Mouse (Mus musculus): ENCODE data around the gene Zfp750. TPM values are rescaled to one million over a fixed set of nuclear protein-coding genes. Genes with fewer than 3 reads are reported as not detected.
A peak's percentile ranks its signal among the peaks of the same experiment; 100 is the strongest.

Gene Zfp750
- polyA plus RNA-seq, 1 experiment from 2014 or later, result 9.9 TPM

GRCm38 (mm10) chr11:121553458-121553857, 34.3 kb upstream of the Zfp750 start:
- Histone ChIP-seq H3K9ac (ENCODE audit: low read depth, low read length) (no peak overlapping the region), H3K9me3 (ENCODE audit: control insufficient read depth, low read length) (no peaks in the 10 kb centered on the region), H3K4me2 (ENCODE audit: low read depth, low read length) (no peak overlapping the region), H3K4me3 (ENCODE audit: low read depth, low read length) (no peak overlapping the region), H3K27ac (replicated peaks; ENCODE audit: low read depth, low read length) (no peak overlapping the region), H3K36me3 (ENCODE audit: control insufficient read depth, insufficient read depth, low read length) (0 out of 2 replicates have a peak, but pooled peaks cover 6% of the 10 kb centered on the region), H3K4me1 (ENCODE audit: control insufficient read depth, insufficient read depth, low read length) (peaks cover 25% of the 10 kb centered on the region), H3K27me3 (replicated peaks; ENCODE audit: control insufficient read depth, insufficient read depth, low read length) (no peaks in the 10 kb centered on the region)
- DNase-seq (ENCODE audit: low spot score) (no peak), ATAC-seq (ENCODE audit: low read depth) (no peak)
- WGBS, result 90% methylated on average over 3 of the region's 3 CpGs

- WGBS, result 78% methylated on average over 7 of the region's 7 CpGs
- Histone ChIP-seq H3K4me2 (ENCODE audit: low read depth, low read length) (no peak overlapping the region), H3K9ac (ENCODE audit: low read depth, low read length) (no peak overlapping the region), H3K27me3 (replicated peaks; ENCODE audit: control insufficient read depth, insufficient read depth, low read length) (no peaks in the 10 kb centered on the region), H3K4me1 (ENCODE audit: control insufficient read depth, insufficient read depth, low read length) (peaks cover 25% of the 10 kb centered on the region), H3K4me3 (ENCODE audit: low read depth, low read length) (no peak overlapping the region), H3K9me3 (ENCODE audit: control insufficient read depth, low read length) (no peaks in the 10 kb centered on the region), H3K36me3 (ENCODE audit: control insufficient read depth, insufficient read depth, low read length) (0 out of 2 replicates have a peak, but pooled peaks cover 5% of the 10 kb centered on the region), H3K27ac (replicated peaks; ENCODE audit: low read depth, low read length) (no peak overlapping the region; the same call in 1 of the 2 replicates)
- no peak for ATAC-seq (ENCODE audit: low read depth)
- DNase-seq (ENCODE audit: low spot score), result no peak
These were observed 33.8 kb upstream of the Zfp750 start for GRCm38 (mm10) chr11:121552846-121553457.

- Histone ChIP-seq H3K4me1 (ENCODE audit: control insufficient read depth, insufficient read depth, low read length) (peaks cover 25% of the 10 kb centered on the region), H3K36me3 (ENCODE audit: control insufficient read depth, insufficient read depth, low read length) (no peaks in the 10 kb centered on the region), H3K9ac (ENCODE audit: low read depth, low read length) (no peak overlapping the region), H3K27ac (replicated peaks; ENCODE audit: low read depth, low read length) (no peak overlapping the region), H3K9me3 (ENCODE audit: control insufficient read depth, low read length) (no peaks in the 10 kb centered on the region), H3K27me3 (replicated peaks; ENCODE audit: control insufficient read depth, insufficient read depth, low read length) (no peaks in the 10 kb centered on the region), H3K4me2 (ENCODE audit: low read depth, low read length) (no peak overlapping the region), H3K4me3 (ENCODE audit: low read depth, low read length) (no peak overlapping the region)
- DNase-seq (ENCODE audit: low spot score) (peak; percentile 87), ATAC-seq (ENCODE audit: low read depth) (peak; percentile 62)
- 62% methylated on average over 4 of the region's 4 CpGs for whole genome bisulfite sequencing
These were observed 33.0 kb upstream of the Zfp750 start for GRCm38 (mm10) chr11:121552167-121552566.

GRCm38 (mm10) chr11:121551206-121551799, 32.2 kb upstream of the Zfp750 start:
- no peak overlapping the region for H3K4me3 ChIP-seq (ENCODE audit: low read depth, low read length)
- no peaks in the 10 kb centered on the region for H3K27me3 ChIP-seq (replicated peaks; ENCODE audit: control insufficient read depth, insufficient read depth, low read length)
- H3K27ac ChIP-seq (replicated peaks; ENCODE audit: low read depth, low read length), result no peak overlapping the region; the same call in 1 of the 2 replicates
- no peaks in the 10 kb centered on the region for H3K36me3 ChIP-seq (ENCODE audit: control insufficient read depth, insufficient read depth, low read length)
- no peak overlapping the region for H3K4me2 ChIP-seq (ENCODE audit: low read depth, low read length)
- peaks cover 25% of the 10 kb centered on the region for H3K4me1 ChIP-seq (ENCODE audit: control insufficient read depth, insufficient read depth, low read length)
- WGBS, result 76% methylated on average over 5 of the region's 5 CpGs
- DNase-seq (ENCODE audit: low spot score), result no peak
- no peaks in the 10 kb centered on the region for H3K9me3 ChIP-seq (ENCODE audit: control insufficient read depth, low read length)
- no peak overlapping the region for H3K9ac ChIP-seq (ENCODE audit: low read depth, low read length)
- no peak for ATAC-seq (ENCODE audit: low read depth)

- Histone ChIP-seq H3K36me3 (ENCODE audit: control insufficient read depth, insufficient read depth, low read length) (no peaks in the 10 kb centered on the region), H3K4me3 (ENCODE audit: low read depth, low read length) (no peak overlapping the region), H3K4me2 (ENCODE audit: low read depth, low read length) (no peak overlapping the region), H3K4me1 (ENCODE audit: control insufficient read depth, insufficient read depth, low read length) (peaks cover 28% of the 10 kb centered on the region), H3K27me3 (replicated peaks; ENCODE audit: control insufficient read depth, insufficient read depth, low read length) (no peaks in the 10 kb centered on the region), H3K9me3 (ENCODE audit: control insufficient read depth, low read length) (no peaks in the 10 kb centered on the region), H3K27ac (replicated peaks; ENCODE audit: low read depth, low read length) (peak overlapping the region; percentile 48; the same call in 1 of the 2 replicates), H3K9ac (ENCODE audit: low read depth, low read length) (no peak overlapping the region)
- 56% methylated on average over 17 of the region's 17 CpGs for WGBS
- DNase-seq (ENCODE audit: low spot score) (peak; percentile 67), ATAC-seq (ENCODE audit: low read depth) (peak; percentile 65)
These were observed 30.9 kb upstream of the Zfp750 start for GRCm38 (mm10) chr11:121549843-121550647.

- peak; percentile 51 for DNase-seq (ENCODE audit: low spot score)
- no peaks in the 10 kb centered on the region for H3K9me3 ChIP-seq (ENCODE audit: control insufficient read depth, low read length)
- 65% methylated on average over 12 of the region's 12 CpGs for WGBS
- H3K27ac ChIP-seq (replicated peaks; ENCODE audit: low read depth, low read length), result 0 out of 2 replicates have a peak overlapping the region, but pooled peaks have one; percentile 4
- no peaks in the 10 kb centered on the region for H3K27me3 ChIP-seq (replicated peaks; ENCODE audit: control insufficient read depth, insufficient read depth, low read length)
- no peak overlapping the region for H3K4me2 ChIP-seq (ENCODE audit: low read depth, low read length)
- peaks cover 34% of the 10 kb centered on the region for H3K4me1 ChIP-seq (ENCODE audit: control insufficient read depth, insufficient read depth, low read length)
- H3K9ac ChIP-seq (ENCODE audit: low read depth, low read length), result no peak overlapping the region
- no peak overlapping the region for H3K4me3 ChIP-seq (ENCODE audit: low read depth, low read length)
- H3K36me3 ChIP-seq (ENCODE audit: control insufficient read depth, insufficient read depth, low read length), result no peaks in the 10 kb centered on the region
- no peak for ATAC-seq (ENCODE audit: low read depth)
These were observed 30.1 kb upstream of the Zfp750 start for GRCm38 (mm10) chr11:121548996-121549842.

- WGBS, result 91% methylated on average over 4 of the region's 4 CpGs
- H3K9ac ChIP-seq (ENCODE audit: low read depth, low read length), result no peak overlapping the region
- DNase-seq (ENCODE audit: low spot score), result no peak
- no peaks in the 10 kb centered on the region for H3K9me3 ChIP-seq (ENCODE audit: control insufficient read depth, low read length)
- no peak overlapping the region for H3K27ac ChIP-seq (replicated peaks; ENCODE audit: low read depth, low read length)
- H3K36me3 ChIP-seq (ENCODE audit: control insufficient read depth, insufficient read depth, low read length), result no peaks in the 10 kb centered on the region
- H3K27me3 ChIP-seq (replicated peaks; ENCODE audit: control insufficient read depth, insufficient read depth, low read length), result no peaks in the 10 kb centered on the region
- no peak overlapping the region for H3K4me2 ChIP-seq (ENCODE audit: low read depth, low read length)
- ATAC-seq (ENCODE audit: low read depth), result no peak
- H3K4me1 ChIP-seq (ENCODE audit: control insufficient read depth, insufficient read depth, low read length), result peaks cover 37% of the 10 kb centered on the region
- no peak overlapping the region for H3K4me3 ChIP-seq (ENCODE audit: low read depth, low read length)
These were observed 28.8 kb upstream of the Zfp750 start for GRCm38 (mm10) chr11:121547925-121548324.

- no peak overlapping the region for H3K4me2 ChIP-seq (ENCODE audit: low read depth, low read length)
- peaks cover 36% of the 10 kb centered on the region for H3K4me1 ChIP-seq (ENCODE audit: control insufficient read depth, insufficient read depth, low read length)
- no peaks in the 10 kb centered on the region for H3K9me3 ChIP-seq (ENCODE audit: control insufficient read depth, low read length)
- H3K36me3 ChIP-seq (ENCODE audit: control insufficient read depth, insufficient read depth, low read length), result no peaks in the 10 kb centered on the region
- H3K4me3 ChIP-seq (ENCODE audit: low read depth, low read length), result no peak overlapping the region
- 89% methylated on average over 5 of the region's 5 CpGs for WGBS
- DNase-seq (ENCODE audit: low spot score) (no peak), ATAC-seq (ENCODE audit: low read depth) (no peak)
- no peaks in the 10 kb centered on the region for H3K27me3 ChIP-seq (replicated peaks; ENCODE audit: control insufficient read depth, insufficient read depth, low read length)
- no peak overlapping the region for H3K27ac ChIP-seq (replicated peaks; ENCODE audit: low read depth, low read length)
- no peak overlapping the region for H3K9ac ChIP-seq (ENCODE audit: low read depth, low read length)
These were observed 28.1 kb upstream of the Zfp750 start for GRCm38 (mm10) chr11:121547234-121547633.
